Mouse (Mus musculus): Measurements from ENCODE around the gene Odf2. TPM values are rescaled to one million over a fixed set of nuclear protein-coding genes. Genes with fewer than 3 reads are reported as not detected.

The Odf2 gene
- total and polyA plus RNA-seq, 3 experiments = 35.4 to 54.6 (median 48.6) TPM

DNA sequence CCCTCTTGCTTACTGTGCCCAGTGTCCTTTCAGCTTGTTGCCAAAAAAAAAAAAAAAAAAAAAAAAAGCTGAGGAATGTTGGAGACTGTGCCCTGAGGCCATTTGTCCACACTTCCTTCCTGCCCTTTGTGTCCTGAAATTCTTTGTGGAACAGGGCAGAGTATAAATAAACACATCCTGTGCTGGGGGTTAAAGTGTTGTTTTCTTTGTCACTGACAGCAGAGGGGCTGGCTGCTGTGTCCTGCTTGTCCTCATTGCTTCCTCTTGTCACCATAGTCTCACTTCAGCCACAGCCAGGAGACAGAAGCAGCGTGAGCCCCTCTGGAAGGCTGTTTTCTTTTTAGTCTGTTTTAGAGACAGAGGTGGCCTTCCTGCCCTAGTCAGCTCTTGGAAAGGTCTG, 55.7 kb downstream of the Odf2 start:
- no peaks in the 10 kb centered on the region for H3K79me2 ChIP-seq (replicated peaks; ENCODE audit: control insufficient read depth, extremely low read depth, insufficient read depth, poor library complexity, severe bottlenecking)
- dilution Hi-C loops (cut with MboI; ENCODE audit: extremely low pct_ligation_motif_present, extremely low pct_unique_long_range_greater_than_20kb, low sequenced_read_pairs) (no loop called here), in situ Hi-C loops (cut with MboI; ENCODE audit: low pct_ligation_motif_present, low pct_unique_long_range_greater_than_20kb, low sequenced_read_pairs) (no loop called here)
- no peaks in the 10 kb centered on the region for H3K27me3 ChIP-seq (replicated peaks)
- no peak overlapping the region for H3K4me2 ChIP-seq (ENCODE audit: insufficient read depth, low read depth, poor library complexity, severe bottlenecking)
- H3K9me3 ChIP-seq (replicated peaks; ENCODE audit: low read length) = no peaks in the 10 kb centered on the region
- H3K27ac ChIP-seq (ENCODE audit: insufficient read depth, low read depth) = no peak overlapping the region
- TF ChIP-seq ZKSCAN1 (IDR thresholded peaks at IDR 0.05; ENCODE audit: borderline replicate concordance, low read depth, low read length) (no peak), ETS1 (conservative IDR thresholded peaks at IDR 0.05; ENCODE audit: low read depth, low read length) (no peak), ZNF384 (IDR thresholded peaks at IDR 0.05; ENCODE audit: low read depth, low read length) (no peak), IRF4 (IDR thresholded peaks at IDR 0.05; ENCODE audit: low read depth, low read length) (no peak), POLR2A (IDR thresholded peaks at IDR 0.05; ENCODE audit: low read depth, low read length) (no peak), TBP (conservative IDR thresholded peaks at IDR 0.05; ENCODE audit: low read depth, low read length) (no peak), MXI1 (IDR thresholded peaks at IDR 0.05; ENCODE audit: low read depth, low read length) (no peak), NRF1 (IDR thresholded peaks at IDR 0.05; ENCODE audit: low read depth, low read length) (no peak), MAX (IDR thresholded peaks at IDR 0.05; ENCODE audit: low read length) (no peak), MAZ (IDR thresholded peaks at IDR 0.05; ENCODE audit: low read depth, low read length) (no peak), GABPA (IDR thresholded peaks at IDR 0.05; ENCODE audit: insufficient replicate concordance, low read depth, low read length) (no peak), UBTF (IDR thresholded peaks at IDR 0.05; ENCODE audit: low read depth, low read length) (no peak), ZC3H11A (IDR thresholded peaks at IDR 0.05; ENCODE audit: low read depth, low read length) (no peak), TCF12 (IDR thresholded peaks at IDR 0.05; ENCODE audit: low read depth, low read length) (no peak), RCOR1 (conservative IDR thresholded peaks at IDR 0.05; ENCODE audit: low read depth, low read length) (no peak), BHLHE40 (IDR thresholded peaks at IDR 0.05; ENCODE audit: low read depth, low read length) (no peak), KAT2A (IDR thresholded peaks at IDR 0.05; ENCODE audit: insufficient replicate concordance, low read length) (no peak), CTCF (conservative IDR thresholded peaks at IDR 0.05 in 1 of 2, IDR thresholded peaks at IDR 0.05 in 1 of 2; ENCODE audit: low read depth in 2 of 2, low read length in 2 of 2) (no peak)
- no peak overlapping the region for H3K4me3 ChIP-seq (replicated peaks in 1 of 3; ENCODE audit: low read depth in 2 of 3, low read length in 2 of 3, poor library complexity in 1 of 3)
- H3K9ac ChIP-seq (ENCODE audit: insufficient read depth, low read depth) = no peak overlapping the region
- peaks cover 78 to 92% of the 10 kb centered on the region in 2 experiments for H3K36me3 ChIP-seq (replicated peaks in 1 of 2; ENCODE audit: control insufficient read depth in 1 of 2, insufficient read depth in 1 of 2, low read length in 1 of 2)
- no peak for DNase-seq (ENCODE audit: extremely low read depth)
- H3K4me1 ChIP-seq (ENCODE audit: control insufficient read depth in 1 of 2, insufficient read depth in 2 of 2) = no peaks in the 10 kb centered on the region

GRCm38 (mm10) chr2:29948896-29949295, 59.9 kb downstream of the Odf2 start:
- Histone ChIP-seq H3K9ac (ENCODE audit: insufficient read depth, low read depth) (no peak overlapping the region), H3K79me2 (replicated peaks; ENCODE audit: control insufficient read depth, extremely low read depth, insufficient read depth, poor library complexity, severe bottlenecking) (no peaks in the 10 kb centered on the region), H3K4me2 (ENCODE audit: insufficient read depth, low read depth, poor library complexity, severe bottlenecking) (no peak overlapping the region), H3K27ac (ENCODE audit: insufficient read depth, low read depth) (no peak overlapping the region), H3K27me3 (replicated peaks) (no peaks in the 10 kb centered on the region), H3K9me3 (replicated peaks; ENCODE audit: low read length) (no peaks in the 10 kb centered on the region), H3K4me3 (replicated peaks in 1 of 3; ENCODE audit: low read depth in 2 of 3, low read length in 2 of 3, poor library complexity in 1 of 3) (no peak overlapping the region), H3K36me3 (replicated peaks in 1 of 2; ENCODE audit: control insufficient read depth in 1 of 2, insufficient read depth in 1 of 2, low read length in 1 of 2) (peaks cover 69 to 82% of the 10 kb centered on the region in 2 experiments), H3K4me1 (ENCODE audit: control insufficient read depth in 1 of 2, insufficient read depth in 2 of 2) (peaks cover 0 to 2% of the 10 kb centered on the region in 2 experiments; a peak in 1 of 4 replicates)
- no peak for DNase-seq (ENCODE audit: extremely low read depth)
- in situ Hi-C loops (cut with MboI; ENCODE audit: low pct_ligation_motif_present, low pct_unique_long_range_greater_than_20kb, low sequenced_read_pairs) = no loop called here
- dilution Hi-C loops (cut with MboI; ENCODE audit: extremely low pct_ligation_motif_present, extremely low pct_unique_long_range_greater_than_20kb, low sequenced_read_pairs) = no loop called here
- no peak for TF ChIP-seq E2F4 (IDR thresholded peaks at IDR 0.05; ENCODE audit: insufficient replicate concordance, low read depth, low read length)
- no peak for TF ChIP-seq USF1 (IDR thresholded peaks at IDR 0.05; ENCODE audit: low read depth, low read length)
- TF ChIP-seq ETS1 (conservative IDR thresholded peaks at IDR 0.05; ENCODE audit: low read depth, low read length) = no peak
- TF ChIP-seq MAX (IDR thresholded peaks at IDR 0.05; ENCODE audit: low read length) = no peak
- no peak for TF ChIP-seq JUN (IDR thresholded peaks at IDR 0.05; ENCODE audit: insufficient read depth, low read depth, low read length)
- no peak for TF ChIP-seq ZMIZ1 (IDR thresholded peaks at IDR 0.05; ENCODE audit: low read depth, low read length)
- TF ChIP-seq JUND (conservative IDR thresholded peaks at IDR 0.05; ENCODE audit: low read depth, low read length) = no peak
- TF ChIP-seq UBTF (IDR thresholded peaks at IDR 0.05; ENCODE audit: low read depth, low read length) = no peak
- TF ChIP-seq NELFE (IDR thresholded peaks at IDR 0.05; ENCODE audit: low read depth, low read length) = no peak
- TF ChIP-seq RCOR1 (conservative IDR thresholded peaks at IDR 0.05; ENCODE audit: low read depth, low read length) = no peak
- TF ChIP-seq ZNF384 (IDR thresholded peaks at IDR 0.05; ENCODE audit: low read depth, low read length) = no peak
- TF ChIP-seq ELF1 (IDR thresholded peaks at IDR 0.05; ENCODE audit: low read depth, low read length) = no peak

Measured in CH12.LX (cell line).